Mouse (Mus musculus) bone marrow, adult 2 months (tissue): Measurements from ENCODE around the gene Gm2115. TPM values are rescaled to one million over a fixed set of nuclear protein-coding genes. Genes with fewer than 3 reads are reported as not detected.

Experiments used
- H3K27ac ChIP-seq: fragments of 200-500 bp; 2 replicates; pipeline ENCODE4 v1.5.1; 2012; ENCODE audit warnings: low read depth, mild to moderate bottlenecking, control low read depth, inconsistent platforms, low read length; ENCODE audit not compliant: control insufficient read depth, poor library complexity, insufficient read depth
- H3K4me1 ChIP-seq: fragments of 200-500 bp; 2 replicates; pipeline ENCODE4 v1.6.1; 2011; ENCODE audit warnings: low read length; ENCODE audit not compliant: control insufficient read depth, insufficient read depth
- H3K4me3 ChIP-seq: fragments of 200-500 bp; replicated peaks from 2 replicates; pipeline ENCODE3; 2011; ENCODE audit warnings: mild to moderate bottlenecking, low read depth, low read length, control low read depth; ENCODE audit not compliant: control insufficient read depth
- CTCF ChIP-seq: fragments of 200-500 bp; IDR thresholded peaks from 2 replicates; pipeline ENCODE4 v1.5.1; 2011; ENCODE audit warnings: low read length, control low read depth; ENCODE audit not compliant: control insufficient read depth, insufficient read depth
- POLR2A ChIP-seq: fragments of 200-500 bp; IDR thresholded peaks from 2 replicates; pipeline ENCODE4 v1.6.1; 2011; ENCODE audit warnings: low read depth, mild to moderate bottlenecking, control low read depth, low read length, borderline replicate concordance; ENCODE audit not compliant: control insufficient read depth
- WGBS: fragments of 180-500 bp; shearing (Covaris S2); methylation state at CpG from one replicate; pipeline ENCODE4 v1.1.7; 2018; 5-methylcytosine and 5-hydroxymethylcytosine counted together
- polyA plus RNA-seq: library from polyadenylated mRNA; stranded (reverse); fragments of >200 nt; gene quantifications from 2 replicates; pipeline ENCODE4 v1.2.4, GENCODE M21; 2011; ENCODE audit warnings: low replicate concordance; ENCODE audit not compliant: missing spikeins, insufficient read depth, insufficient read length

The Gm2115 gene
- polyA plus RNA-seq, 1 experiment: 2.3 TPM

DNA sequence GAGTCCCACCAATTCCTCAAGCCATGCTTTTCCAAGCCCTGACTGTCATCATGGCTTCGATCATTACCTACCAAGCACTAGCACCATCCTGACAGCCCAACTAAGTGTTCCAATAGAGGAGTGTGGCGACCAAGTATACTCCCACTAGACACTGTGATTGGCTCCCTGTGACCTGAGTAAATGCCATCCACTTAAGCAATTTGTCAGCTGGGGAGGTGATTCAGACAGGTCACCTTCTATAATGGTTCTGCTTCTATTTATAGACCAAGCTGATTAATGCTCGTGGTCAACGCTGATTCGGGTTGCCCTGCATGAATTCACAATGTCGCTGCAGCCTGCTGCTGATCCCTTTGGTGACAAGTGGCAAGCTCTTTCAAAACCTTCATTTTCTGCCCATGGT is 37.4 kb downstream of the Gm2115 start:
- no peak overlapping the region for H3K27ac ChIP-seq
- H3K4me1 ChIP-seq: no peaks in the 10 kb centered on the region
- WGBS: 52% methylated on average over 6 of the region's 6 CpGs
- no peak for TF ChIP-seq CTCF
- TF ChIP-seq POLR2A: no peak
- H3K4me3 ChIP-seq: no peak overlapping the region

DNA sequence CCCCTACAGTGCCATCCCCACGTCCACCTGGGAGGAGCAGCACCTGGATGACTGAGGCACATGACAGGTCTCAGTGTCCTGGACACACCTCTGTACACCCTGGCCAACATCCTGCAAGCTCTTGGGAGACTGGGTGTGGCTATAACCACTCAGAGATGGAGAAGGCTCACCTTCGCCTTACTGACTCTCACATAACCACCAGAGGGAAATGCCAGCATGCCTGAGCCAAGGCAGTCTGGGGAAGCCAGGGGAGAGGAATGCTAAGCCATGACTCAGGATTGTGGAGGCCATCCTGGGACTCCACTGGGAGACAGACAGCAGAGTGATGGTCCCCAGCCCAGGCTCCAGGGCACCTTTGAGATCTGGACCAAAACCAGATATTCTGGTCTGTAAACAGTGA is 48.3 kb downstream of the Gm2115 start:
- 67% methylated on average over 2 of the region's 2 CpGs for WGBS
- no peak for TF ChIP-seq POLR2A
- no peak for TF ChIP-seq CTCF
- H3K4me1 ChIP-seq: no peaks in the 10 kb centered on the region
- H3K27ac ChIP-seq: no peak overlapping the region
- H3K4me3 ChIP-seq: no peak overlapping the region

DNA sequence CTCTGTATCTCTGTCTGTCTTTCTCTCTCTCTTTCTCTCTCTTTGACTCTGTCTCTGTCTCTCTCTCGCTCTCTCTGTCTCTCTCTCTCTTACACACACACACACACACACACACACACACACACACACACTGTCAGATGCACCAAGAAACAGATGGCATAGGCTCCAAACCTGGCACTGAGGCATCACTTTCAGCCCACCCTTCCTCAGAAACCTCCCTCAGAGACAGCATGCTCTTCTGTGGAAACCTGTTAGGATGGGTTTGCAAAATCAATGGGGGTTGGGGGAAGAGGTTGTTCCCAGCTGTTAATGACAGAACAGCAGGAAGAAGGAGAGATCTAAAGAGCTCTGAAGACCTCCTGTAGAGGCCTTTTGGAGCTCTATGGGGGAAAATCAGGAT is 50.1 kb downstream of the Gm2115 start:
- no peak for TF ChIP-seq CTCF
- no peak for TF ChIP-seq POLR2A
- 80% methylated on average over 1 of the region's 1 CpGs for WGBS
- H3K4me1 ChIP-seq: no peaks in the 10 kb centered on the region
- no peak overlapping the region for H3K4me3 ChIP-seq
- H3K27ac ChIP-seq: no peak overlapping the region

DNA sequence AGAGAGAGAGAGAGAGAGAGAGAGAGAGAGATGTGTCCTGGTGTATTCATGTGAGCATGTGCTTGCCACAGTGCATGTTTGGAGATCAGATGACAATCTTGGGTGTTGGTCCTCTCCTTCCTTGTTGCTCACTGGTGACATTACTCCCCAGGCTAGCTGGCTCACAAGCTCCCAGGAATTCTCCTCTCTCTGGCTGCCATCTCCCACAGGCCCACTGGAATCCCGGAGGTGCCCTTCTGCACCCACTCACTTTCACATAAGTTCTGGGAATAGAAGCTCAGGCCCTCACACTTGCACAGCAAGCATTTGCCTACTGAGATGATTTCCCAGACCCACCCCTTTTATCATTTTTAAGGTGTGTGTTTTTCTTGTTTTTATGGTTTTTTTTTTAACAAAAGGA is 51.0 kb downstream of the Gm2115 start:
- TF ChIP-seq CTCF (no peak), POLR2A (no peak)
- 89% methylated on average over 1 of the region's 1 CpGs for WGBS
- Histone ChIP-seq H3K27ac (no peak overlapping the region), H3K4me3 (no peak overlapping the region), H3K4me1 (no peaks in the 10 kb centered on the region)

DNA sequence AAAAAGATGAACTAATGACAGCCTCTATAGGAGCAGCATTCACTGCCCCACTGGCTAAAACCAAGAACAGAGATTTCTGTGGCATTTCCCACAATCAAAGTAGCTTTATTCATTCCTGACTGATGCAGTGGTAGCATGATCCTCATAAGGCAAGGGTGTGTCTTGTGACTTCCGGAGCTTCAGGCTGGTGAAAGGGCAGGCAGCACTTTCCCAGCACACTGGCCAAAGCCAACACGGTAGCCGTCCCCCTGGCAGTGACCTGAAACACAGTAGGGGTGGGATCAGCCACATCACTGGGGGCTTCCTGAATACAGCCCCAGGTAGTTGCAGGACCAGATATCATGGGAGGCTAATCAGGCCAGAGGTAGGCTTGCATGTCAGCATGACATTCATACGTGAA is 56.3 kb downstream of the Gm2115 start:
- Histone ChIP-seq H3K4me3 (no peak overlapping the region), H3K4me1 (no peaks in the 10 kb centered on the region), H3K27ac (no peak overlapping the region)
- WGBS: 83% methylated on average over 4 of the region's 4 CpGs
- no peak for TF ChIP-seq POLR2A
- no peak for TF ChIP-seq CTCF

DNA sequence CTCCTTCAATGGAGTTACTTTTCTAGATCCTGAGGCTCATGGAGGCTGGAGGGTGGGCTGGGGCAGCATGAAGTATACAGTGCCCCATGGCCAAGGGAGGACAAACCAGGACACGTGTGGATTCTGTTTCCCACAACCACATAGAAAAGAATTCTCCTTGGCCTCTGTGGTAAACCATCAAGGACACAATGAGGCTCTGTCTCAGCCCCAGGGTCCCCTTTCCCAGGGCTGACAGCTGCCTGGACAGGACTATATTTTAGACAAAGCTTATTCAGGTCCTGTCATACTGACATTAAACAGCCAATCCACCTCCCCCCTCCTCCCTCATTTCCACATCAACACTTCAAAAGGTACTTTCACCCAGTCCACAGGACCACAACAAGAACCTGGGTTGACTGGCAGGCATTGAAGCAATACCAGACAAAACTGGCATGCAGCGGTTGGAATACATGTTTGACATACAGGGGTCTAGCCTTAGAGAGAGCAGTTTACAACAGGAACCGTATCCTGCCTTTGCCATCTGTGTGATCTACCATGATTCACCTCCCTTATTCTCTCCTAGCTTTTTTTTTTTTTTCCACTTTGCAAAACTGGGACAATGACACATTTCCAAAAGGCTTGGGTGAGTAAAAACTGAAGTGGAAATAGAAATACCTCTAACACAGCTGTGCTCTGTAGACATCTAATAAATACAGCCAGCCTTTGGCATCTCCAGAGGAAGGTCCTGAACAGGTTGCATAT is 57.8 kb downstream of the Gm2115 start:
- no peaks in the 10 kb centered on the region for H3K4me1 ChIP-seq
- WGBS: 82% methylated on average over 3 of the region's 3 CpGs
- no peak overlapping the region for H3K27ac ChIP-seq
- no peak overlapping the region for H3K4me3 ChIP-seq
- TF ChIP-seq POLR2A (no peak), CTCF (no peak)

DNA sequence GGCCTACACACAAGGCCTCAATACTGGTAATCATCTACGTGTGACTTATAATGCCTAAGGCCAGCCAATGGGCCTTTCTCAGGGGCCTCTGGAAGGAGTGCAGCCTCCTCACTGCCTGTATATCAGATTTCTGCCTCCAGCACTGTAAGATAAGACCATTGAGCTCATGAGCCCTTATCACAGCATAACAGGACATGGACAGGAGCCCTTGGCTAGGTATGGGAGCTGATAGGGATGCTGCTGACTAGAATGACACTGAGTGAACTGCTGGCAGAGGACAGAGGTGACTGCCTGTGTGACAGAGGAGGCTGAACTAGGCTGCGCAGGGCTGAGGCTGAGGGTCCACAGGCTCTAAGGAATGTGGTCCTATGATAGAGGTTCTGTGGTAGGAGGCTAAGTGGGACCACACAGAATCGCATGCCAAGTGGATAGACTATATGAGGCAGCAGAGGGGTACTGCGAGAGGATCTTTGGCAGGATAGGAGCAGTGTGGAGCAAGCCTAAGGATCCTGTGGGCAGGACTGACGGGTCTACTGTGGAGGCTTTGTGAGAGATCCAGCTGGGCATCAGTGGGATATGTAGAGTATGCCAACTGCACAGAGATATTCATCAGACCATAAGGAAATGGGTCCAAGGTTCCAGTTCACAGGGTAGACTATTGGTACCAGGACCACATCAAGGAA is 58.5 kb downstream of the Gm2115 start:
- WGBS: 79% methylated on average over 5 of the region's 5 CpGs
- H3K4me3 ChIP-seq: no peak overlapping the region
- H3K27ac ChIP-seq: no peak overlapping the region
- TF ChIP-seq CTCF: no peak
- TF ChIP-seq POLR2A: no peak
- no peaks in the 10 kb centered on the region for H3K4me1 ChIP-seq

DNA sequence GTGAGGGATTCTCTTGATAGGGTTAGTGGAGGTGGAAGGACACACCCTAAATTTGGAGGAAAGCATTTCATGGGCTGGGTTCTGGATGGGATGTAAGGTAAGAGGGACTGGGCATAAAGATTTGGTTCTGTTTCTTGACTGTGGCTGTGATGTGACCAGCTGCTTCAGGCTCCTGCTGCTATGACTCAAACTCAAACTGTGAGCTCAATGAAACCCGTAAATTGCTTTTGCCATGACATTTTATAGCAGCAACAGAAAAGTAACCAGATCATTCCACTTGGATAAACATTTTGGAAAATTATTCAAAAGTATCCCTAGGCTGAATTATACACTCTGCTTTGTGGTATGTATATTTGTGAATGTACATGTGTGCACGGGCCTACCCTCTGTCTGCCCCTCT is 61.9 kb downstream of the Gm2115 start:
- Histone ChIP-seq H3K4me1 (no peaks in the 10 kb centered on the region), H3K27ac (no peak overlapping the region), H3K4me3 (no peak overlapping the region)
- WGBS: 87% methylated on average over 2 of the region's 2 CpGs
- no peak for TF ChIP-seq CTCF
- no peak for TF ChIP-seq POLR2A
